In genomic region chr12:28710566-28711185, GRCm38 (mm10) we compare ENCODE assay signal across 10 mouse cellular contexts. TPM values are rescaled to one million over a fixed set of nuclear protein-coding genes. Genes with fewer than 3 reads are reported as not detected.
DNase-seq lines count a peak whose midpoint lies in the region; ATAC-seq and TF ChIP-seq lines count a peak whose summit lies in the region.
"Had no signal": no experiment of that assay in that cellular context is flagged by ENCODE, and none has a peak within 500 bp of the region (broad histone marks: within the 10 kb centered on the region; RNA-seq: fewer than 3 reads in every experiment).

No protein-coding gene starts in this region.

- no peak overlapping the region for H3K9ac ChIP-seq in neural tube, embryonic 11.5 days (ENCODE audit: low read length)
- no peak overlapping the region; the same call in 1 of the 2 replicates for H3K9ac ChIP-seq in neural tube, embryonic 15.5 days (replicated peaks)
- no peak overlapping the region for H3K9ac ChIP-seq in hindbrain, postnatal 0 days (replicated peaks; ENCODE audit: low read length)
- no peak overlapping the region for H3K9ac ChIP-seq in kidney, embryonic 14.5 days (ENCODE audit: low read depth, low read length)
- no peak overlapping the region for H3K9ac ChIP-seq in forebrain, embryonic 13.5 days
- H3K9ac ChIP-seq: liver, embryonic 15.5 days had no signal

- peak; percentile 34 for DNase-seq in neural tube, embryonic 11.5 days (ENCODE audit: low spot score)
- DNase-seq in hindbrain, postnatal 0 days (ENCODE audit: low spot score) = peak; percentile 11
- peak; percentile 84 to 86 for DNase-seq in left cerebral cortex, postnatal 36 days (ENCODE audit: low spot score in 2 of 2)
- no peak for DNase-seq in gastrocnemius, postnatal 36 days
- DNase-seq: cerebellum, postnatal 14 days; heart, adult 18-20 months had no signal

- intact Hi-C loops in left cerebral cortex, postnatal 36 days (cut with DNase I) = no loop called here
- intact Hi-C loops in gastrocnemius, postnatal 36 days (cut with DNase I) = no loop called here

- 79% methylated on average over 22 of the region's 22 CpGs for WGBS in neural tube, embryonic 11.5 days
- 51% methylated on average over 22 of the region's 22 CpGs for WGBS in neural tube, embryonic 15.5 days
- 47% methylated on average over 22 of the region's 22 CpGs for WGBS in hindbrain, postnatal 0 days
- 90% methylated on average over 22 of the region's 22 CpGs for WGBS in kidney, embryonic 14.5 days
- 69% methylated on average over 22 of the region's 22 CpGs for WGBS in forebrain, embryonic 13.5 days

- no peak overlapping the region for H3K4me3 ChIP-seq in neural tube, embryonic 11.5 days (ENCODE audit: low read depth, low read length)
- no peak overlapping the region for H3K4me3 ChIP-seq in neural tube, embryonic 15.5 days (replicated peaks)
- no peak overlapping the region for H3K4me3 ChIP-seq in hindbrain, postnatal 0 days (ENCODE audit: low read length)
- no peak overlapping the region for H3K4me3 ChIP-seq in kidney, embryonic 14.5 days (ENCODE audit: low read length)
- H3K4me3 ChIP-seq in forebrain, embryonic 13.5 days = no peak overlapping the region
- H3K4me3 ChIP-seq: liver, embryonic 15.5 days had no signal

- no peak overlapping the region for H3K4me2 ChIP-seq in neural tube, embryonic 11.5 days (ENCODE audit: low read depth)
- H3K4me2 ChIP-seq in neural tube, embryonic 15.5 days = no peak overlapping the region
- H3K4me2 ChIP-seq in hindbrain, postnatal 0 days (ENCODE audit: low read depth, low read length) = no peak overlapping the region
- H3K4me2 ChIP-seq in kidney, embryonic 14.5 days (replicated peaks; ENCODE audit: low read depth, low read length) = no peak overlapping the region
- no peak overlapping the region for H3K4me2 ChIP-seq in forebrain, embryonic 13.5 days
- H3K4me2 ChIP-seq: liver, embryonic 15.5 days had no signal

- TF ChIP-seq CTCF in hindbrain, postnatal 0 days (IDR thresholded peaks at IDR 0.05; ENCODE audit: low read depth) = no peak

- no peak overlapping the region for H3K27ac ChIP-seq in neural tube, embryonic 11.5 days (ENCODE audit: low read depth, low read length)
- no peak overlapping the region; the same call in 1 of the 2 replicates for H3K27ac ChIP-seq in neural tube, embryonic 15.5 days (replicated peaks)
- peak overlapping the region; percentile 48; the same call in 1 of the 2 replicates for H3K27ac ChIP-seq in hindbrain, postnatal 0 days
- no peak overlapping the region for H3K27ac ChIP-seq in kidney, embryonic 14.5 days (ENCODE audit: low read depth, low read length)
- H3K27ac ChIP-seq in forebrain, embryonic 13.5 days = no peak overlapping the region; the same call in 1 of the 2 replicates
- H3K27ac ChIP-seq: liver, embryonic 15.5 days had no signal

- H3K9me3 ChIP-seq in neural tube, embryonic 11.5 days (ENCODE audit: control insufficient read depth, low read length) = no peaks in the 10 kb centered on the region
- H3K9me3 ChIP-seq in neural tube, embryonic 15.5 days (replicated peaks) = no peaks in the 10 kb centered on the region
- no peaks in the 10 kb centered on the region for H3K9me3 ChIP-seq in hindbrain, postnatal 0 days (ENCODE audit: low read length)
- H3K9me3 ChIP-seq in kidney, embryonic 14.5 days (ENCODE audit: control insufficient read depth, low read length) = no peaks in the 10 kb centered on the region
- H3K9me3 ChIP-seq in forebrain, embryonic 13.5 days (replicated peaks) = no peaks in the 10 kb centered on the region
- H3K9me3 ChIP-seq: liver, embryonic 15.5 days had no signal

- H3K4me1 ChIP-seq in neural tube, embryonic 11.5 days (ENCODE audit: control insufficient read depth, insufficient read depth, low read length) = no peaks in the 10 kb centered on the region
- peaks cover 7% of the 10 kb centered on the region; the same call in 1 of the 2 replicates for H3K4me1 ChIP-seq in neural tube, embryonic 15.5 days
- 0 out of 2 replicates have a peak, but pooled peaks cover 3% of the 10 kb centered on the region for H3K4me1 ChIP-seq in hindbrain, postnatal 0 days (ENCODE audit: insufficient read depth, low read length)
- H3K4me1 ChIP-seq in kidney, embryonic 14.5 days (ENCODE audit: control insufficient read depth, insufficient read depth, low read length) = no peaks in the 10 kb centered on the region
- 0 out of 2 replicates have a peak, but pooled peaks cover 4% of the 10 kb centered on the region for H3K4me1 ChIP-seq in forebrain, embryonic 13.5 days

- H3K36me3 ChIP-seq in neural tube, embryonic 11.5 days (ENCODE audit: control insufficient read depth, insufficient read depth, low read length) = no peaks in the 10 kb centered on the region; the same call in 1 of the 2 replicates
- peaks cover 12% of the 10 kb centered on the region for H3K36me3 ChIP-seq in neural tube, embryonic 15.5 days
- peaks cover 19% of the 10 kb centered on the region; the same call in 1 of the 2 replicates for H3K36me3 ChIP-seq in hindbrain, postnatal 0 days (ENCODE audit: insufficient read depth, low read length)
- peaks cover 27% of the 10 kb centered on the region for H3K36me3 ChIP-seq in kidney, embryonic 14.5 days (ENCODE audit: control insufficient read depth, insufficient read depth, low read length)
- peaks cover 50% of the 10 kb centered on the region for H3K36me3 ChIP-seq in forebrain, embryonic 13.5 days (ENCODE audit: poor library complexity, severe bottlenecking)

- ATAC-seq in neural tube, embryonic 11.5 days (ENCODE audit: insufficient read depth, low FRiP score, low TSS enrichment) = no peak
- no peak for ATAC-seq in neural tube, embryonic 15.5 days (ENCODE audit: low FRiP score)
- ATAC-seq in hindbrain, postnatal 0 days = no peak
- ATAC-seq in kidney, embryonic 14.5 days (ENCODE audit: low FRiP score, low TSS enrichment) = no peak
- ATAC-seq in forebrain, embryonic 13.5 days = no peak

- H3K27me3 ChIP-seq in neural tube, embryonic 11.5 days (ENCODE audit: control insufficient read depth, insufficient read depth, low read length) = no peaks in the 10 kb centered on the region
- no peaks in the 10 kb centered on the region for H3K27me3 ChIP-seq in neural tube, embryonic 15.5 days (replicated peaks)
- no peaks in the 10 kb centered on the region for H3K27me3 ChIP-seq in hindbrain, postnatal 0 days (ENCODE audit: insufficient read depth, low read length)
- H3K27me3 ChIP-seq in kidney, embryonic 14.5 days (ENCODE audit: control insufficient read depth, insufficient read depth, low read length) = no peaks in the 10 kb centered on the region
- no peaks in the 10 kb centered on the region for H3K27me3 ChIP-seq in forebrain, embryonic 13.5 days
- H3K27me3 ChIP-seq: liver, embryonic 15.5 days had no signal

RNA-seq across cellular contexts. Expression of gene Adi1, which starts 35.6 kb away (rescaled TPM):
- polyA plus RNA-seq in neural tube, embryonic 11.5 days (2014; fragmentation: Nextera tagmentation; extraction: Ambion mirVana) = 43.8 and 48.8 TPM in 2 replicates
- polyA plus RNA-seq in neural tube, embryonic 15.5 days (2015; fragmentation: Nextera tagmentation; extraction: Ambion mirVana) = 27.0 and 42.0 TPM in 2 replicates
- 8.5 and 11.4 TPM in 2 replicates for total RNA-seq in hindbrain, postnatal 0 days (2014; rRNA removed)
- polyA plus RNA-seq in hindbrain, postnatal 0 days (2015; fragmentation: Nextera tagmentation; extraction: Ambion mirVana) = 33.3 and 35.4 TPM in 2 replicates
- 10 to 100 TPM; 32.0 to 36.8 TPM for total RNA-seq in left cerebral cortex, postnatal 36 days (2021)
- 87.4 and 89.1 TPM in 2 replicates for polyA plus RNA-seq in kidney, embryonic 14.5 days (2014; fragmentation: Nextera tagmentation; extraction: Ambion mirVana)
- 10 to 100 TPM; 57.1 to 66.1 TPM for total RNA-seq in gastrocnemius, postnatal 36 days (2021)
- polyA plus RNA-seq in forebrain, embryonic 13.5 days (2015; fragmentation: Nextera tagmentation; extraction: Ambion mirVana) = 42.2 and 44.6 TPM in 2 replicates

RNA-seq across cellular contexts. Expression of gene Trappc12, which starts 39.6 kb away (rescaled TPM):
- polyA plus RNA-seq in neural tube, embryonic 11.5 days (2014; fragmentation: Nextera tagmentation; extraction: Ambion mirVana) = 36.7 and 38.7 TPM in 2 replicates
- polyA plus RNA-seq in neural tube, embryonic 15.5 days (2015; fragmentation: Nextera tagmentation; extraction: Ambion mirVana) = 39.7 and 41.8 TPM in 2 replicates
- total RNA-seq in hindbrain, postnatal 0 days (2014; rRNA removed) = 54.5 and 66.3 TPM in 2 replicates
- polyA plus RNA-seq in hindbrain, postnatal 0 days (2015; fragmentation: Nextera tagmentation; extraction: Ambion mirVana) = 34.1 and 34.5 TPM in 2 replicates
- total RNA-seq in left cerebral cortex, postnatal 36 days (2021) = 10 to 100 TPM; 61.3 to 62.7 TPM
- polyA plus RNA-seq in kidney, embryonic 14.5 days (2014; fragmentation: Nextera tagmentation; extraction: Ambion mirVana) = 27.4 and 43.9 TPM in 2 replicates
- 10 to 100 TPM; 13.8 to 16.6 TPM for total RNA-seq in gastrocnemius, postnatal 36 days (2021)
- 37.8 and 42.9 TPM in 2 replicates for polyA plus RNA-seq in forebrain, embryonic 13.5 days (2015; fragmentation: Nextera tagmentation; extraction: Ambion mirVana)

RNA-seq across cellular contexts. Expression of gene Eipr1, which starts 40.9 kb away (rescaled TPM):
- 55.1 and 56.4 TPM in 2 replicates for polyA plus RNA-seq in neural tube, embryonic 11.5 days (2014; fragmentation: Nextera tagmentation; extraction: Ambion mirVana)
- 59.8 and 70.8 TPM in 2 replicates for polyA plus RNA-seq in neural tube, embryonic 15.5 days (2015; fragmentation: Nextera tagmentation; extraction: Ambion mirVana)
- 65.8 and 78.0 TPM in 2 replicates for total RNA-seq in hindbrain, postnatal 0 days (2014; rRNA removed)
- polyA plus RNA-seq in hindbrain, postnatal 0 days (2015; fragmentation: Nextera tagmentation; extraction: Ambion mirVana) = 54.9 and 58.4 TPM in 2 replicates
- 10 to 100 TPM; 63.9 to 65.5 TPM for total RNA-seq in left cerebral cortex, postnatal 36 days (2021)
- polyA plus RNA-seq in kidney, embryonic 14.5 days (2014; fragmentation: Nextera tagmentation; extraction: Ambion mirVana) = 33.4 and 36.1 TPM in 2 replicates
- 1 to 10 TPM; 4.7 to 7.1 TPM for total RNA-seq in gastrocnemius, postnatal 36 days (2021)
- 56.6 and 66.1 TPM in 2 replicates for polyA plus RNA-seq in forebrain, embryonic 13.5 days (2015; fragmentation: Nextera tagmentation; extraction: Ambion mirVana)

Comparison
In these comparisons a context has a peak if more than half of its experiments do, and no peak if none do; other contexts are left out.
1. DNase-seq: peak in neural tube, embryonic 11.5 days (single experiment), hindbrain, postnatal 0 days (single experiment) and left cerebral cortex, postnatal 36 days (2 of 2); none in gastrocnemius, postnatal 36 days (0 of 2).